Mouse (Mus musculus) induced T-regulatory cell, adult 2 months (primary cell): ENCODE data around the gene Pon1.
"Not testable (repeated sequence)": the region's sequence is repeated elsewhere in the genome, so short reads cannot be mapped to it uniquely, and the experiment has no call there.

ENCODE experiments used
- DNase-seq: peaks from one replicate; pipeline ENCODE4 v3.0.0-alpha.2; 2012; ENCODE audit warnings: low read depth

The Pon1 gene

GRCm38 (mm10) chr6:5193693-5194092, at the start of gene Pon1:
Gene Pon1 (minus strand): TSS chr6:5193946.
- DNase-seq = no peak

- no peak for DNase-seq
These were observed 45.1 kb upstream of the Pon1 start for GRCm38 (mm10) chr6:5238799-5239198.

GRCm38 (mm10) chr6:5237510-5237909, 43.8 kb upstream of the Pon1 start:
- no peak for DNase-seq

- no peak for DNase-seq
These were observed 43.2 kb upstream of the Pon1 start for GRCm38 (mm10) chr6:5236843-5237371.

- DNase-seq = no peak
These were observed 40.8 kb upstream of the Pon1 start for GRCm38 (mm10) chr6:5234563-5234962.

GRCm38 (mm10) chr6:5233812-5234211, 40.1 kb upstream of the Pon1 start:
- DNase-seq = no peak

GRCm38 (mm10) chr6:5232022-5232421, 38.3 kb upstream of the Pon1 start:
- no peak for DNase-seq

GRCm38 (mm10) chr6:5230261-5230660, 36.5 kb upstream of the Pon1 start:
- no peak for DNase-seq

- DNase-seq = not testable (repeated sequence)
These were observed 29.8 kb upstream of the Pon1 start for GRCm38 (mm10) chr6:5223551-5223950.

GRCm38 (mm10) chr6:5222080-5222479, 28.3 kb upstream of the Pon1 start:
- no peak for DNase-seq

GRCm38 (mm10) chr6:5218190-5218589, 24.4 kb upstream of the Pon1 start:
- DNase-seq = no peak

GRCm38 (mm10) chr6:5207817-5208216, 14.1 kb upstream of the Pon1 start:
- DNase-seq = no peak

GRCm38 (mm10) chr6:5199916-5200315, 6.2 kb upstream of the Pon1 start:
- DNase-seq = no peak

- DNase-seq = no peak
These were observed 5.7 kb upstream of the Pon1 start for GRCm38 (mm10) chr6:5199376-5199905.

GRCm38 (mm10) chr6:5198590-5198989, 4.8 kb upstream of the Pon1 start:
- DNase-seq = no peak

GRCm38 (mm10) chr6:5190761-5191160, 3.0 kb downstream of the Pon1 start:
- DNase-seq = no peak

- no peak for DNase-seq
These were observed 4.2 kb downstream of the Pon1 start for GRCm38 (mm10) chr6:5189507-5189906.

- DNase-seq = no peak
These were observed 4.8 kb downstream of the Pon1 start for GRCm38 (mm10) chr6:5188938-5189337.

- no peak for DNase-seq
These were observed 5.7 kb downstream of the Pon1 start for GRCm38 (mm10) chr6:5188036-5188435.

GRCm38 (mm10) chr6:5187586-5187985, 6.2 kb downstream of the Pon1 start:
- no peak for DNase-seq

- no peak for DNase-seq
These were observed 7.4 kb downstream of the Pon1 start for GRCm38 (mm10) chr6:5186229-5186950.

GRCm38 (mm10) chr6:5180645-5181044, 13.1 kb downstream of the Pon1 start:
- no peak for DNase-seq

GRCm38 (mm10) chr6:5179189-5179588, 14.6 kb downstream of the Pon1 start:
- no peak for DNase-seq
